Mouse (Mus musculus) right cerebral cortex, adult 18-20 months (tissue): ENCODE data around the gene Fhl2.
"Not testable (repeated sequence)": the region's sequence is repeated elsewhere in the genome, so short reads cannot be mapped to it uniquely, and the experiment has no call there.

Experiments
- DNase-seq: peaks from one replicate; pipeline ENCODE4 v3.0.0; 2022; ENCODE audit warnings: mixed read lengths

Gene Fhl2

DNA sequence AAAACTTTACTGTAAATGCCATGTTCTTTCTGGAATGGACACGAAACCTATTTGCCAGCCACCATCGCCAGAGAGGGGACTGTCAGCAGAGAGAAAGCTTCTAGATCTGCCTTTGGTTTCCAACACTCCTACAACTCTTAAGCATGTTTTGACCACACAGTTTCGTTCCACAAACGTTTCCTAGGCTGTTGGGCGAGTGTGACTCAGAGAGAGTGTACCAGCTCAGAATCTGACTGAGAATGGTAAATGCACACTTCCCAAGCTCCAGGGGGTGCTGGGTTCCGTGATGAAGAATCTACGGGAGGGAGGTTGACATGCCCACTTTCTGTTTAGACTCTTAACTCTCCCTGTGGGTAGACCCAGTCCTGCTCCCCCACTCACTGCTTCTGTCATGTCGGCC is 5.7 kb downstream of the Fhl2 start:
- peak; percentile 63 for DNase-seq

DNA sequence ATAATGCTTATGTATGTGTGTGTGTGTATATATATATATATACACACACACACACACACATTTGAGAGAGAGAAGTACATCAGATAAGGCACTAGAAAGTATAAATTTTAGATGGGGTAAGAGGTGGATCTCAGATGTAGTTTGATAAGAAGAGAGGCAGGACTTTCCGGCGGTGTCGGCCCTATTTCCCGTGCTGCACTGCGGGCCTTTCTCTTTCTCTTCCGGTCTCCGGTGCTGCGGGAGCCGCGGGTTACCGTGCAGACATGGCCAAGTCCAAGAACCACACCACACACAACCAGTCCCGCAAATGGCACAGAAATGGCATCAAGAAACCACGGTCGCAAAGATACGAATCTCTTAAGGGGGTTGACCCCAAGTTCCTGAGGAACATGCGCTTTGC is 7.9 kb downstream of the Fhl2 start:
- not testable (repeated sequence) for DNase-seq

DNA sequence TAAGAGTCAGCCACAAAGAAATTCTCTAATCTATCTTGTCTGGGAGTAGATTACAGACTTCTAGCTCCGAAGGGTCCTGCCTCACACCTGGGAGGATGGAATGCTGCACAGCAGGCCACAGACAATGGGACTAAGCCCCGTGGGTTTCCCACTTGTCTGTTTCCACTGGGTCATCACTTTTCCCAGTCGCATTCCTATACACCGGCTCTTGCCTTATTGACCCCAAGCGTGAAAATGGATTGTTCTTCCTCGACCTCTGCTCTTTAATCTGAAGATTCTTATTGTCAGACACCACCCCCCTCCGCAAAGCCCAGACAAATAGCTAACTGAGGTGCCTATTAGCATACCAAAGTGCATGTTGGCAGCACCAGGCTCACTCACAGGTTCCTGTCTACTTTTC is 10.4 kb downstream of the Fhl2 start:
- DNase-seq = no peak

DNA sequence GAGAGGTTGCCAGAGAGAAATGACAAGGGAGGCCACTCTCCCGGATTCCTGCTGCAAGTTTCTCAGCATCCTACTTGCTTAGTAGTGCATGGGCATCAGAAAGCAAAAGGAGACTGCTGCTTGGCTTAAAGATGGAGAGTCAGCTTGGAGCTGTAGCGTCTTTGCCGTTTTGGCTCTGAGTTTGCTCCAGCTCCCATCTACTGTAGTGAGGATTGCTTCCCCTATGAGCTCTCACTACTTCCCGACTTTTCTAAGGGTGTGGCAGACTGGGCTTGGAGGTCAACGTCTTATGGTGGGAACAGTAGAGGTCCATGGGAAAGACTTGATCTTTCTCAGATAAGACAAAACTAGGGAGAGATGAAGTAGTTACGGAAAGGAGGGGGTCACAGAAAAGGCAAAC is 15.9 kb downstream of the Fhl2 start:
- no peak for DNase-seq

DNA sequence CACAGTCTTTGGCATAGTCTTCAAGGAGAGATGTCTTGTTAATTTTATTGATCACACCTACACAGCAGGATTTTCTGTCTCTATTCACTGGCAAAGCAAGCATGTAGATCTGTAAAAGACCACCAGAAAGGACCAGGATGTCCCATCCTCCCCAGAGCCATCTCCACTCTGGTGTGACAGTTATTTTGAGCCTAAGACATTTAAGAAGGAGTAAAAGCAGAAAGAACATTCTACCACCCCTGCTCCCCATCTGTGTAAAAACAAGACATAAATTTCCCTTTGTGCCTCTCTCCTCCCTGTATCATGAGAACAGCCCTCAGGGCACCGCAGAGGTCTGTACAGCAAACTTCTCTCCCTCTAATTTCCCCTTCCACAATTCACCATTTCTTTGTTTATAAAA is 18.0 kb downstream of the Fhl2 start:
- DNase-seq = peak; percentile 66

DNA sequence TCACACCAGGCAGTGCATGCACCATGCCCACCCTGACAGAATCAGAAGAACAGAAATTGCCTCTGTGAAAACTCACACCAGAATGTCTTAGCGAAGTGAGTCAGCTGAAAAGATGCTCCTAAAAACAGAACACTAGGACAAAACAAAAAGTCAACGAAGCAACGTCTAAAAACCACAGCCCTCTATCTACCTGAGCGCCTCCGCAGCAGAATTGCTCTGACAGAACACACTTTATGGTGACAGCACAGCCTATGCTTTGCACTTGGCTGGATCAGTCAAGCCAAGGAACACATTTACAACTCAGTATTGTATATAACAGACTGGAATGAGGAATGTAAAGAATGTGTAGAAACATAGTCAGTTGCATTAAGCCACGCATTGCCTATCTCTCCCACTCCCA is 18.4 kb downstream of the Fhl2 start:
- DNase-seq = peak; percentile 52

DNA sequence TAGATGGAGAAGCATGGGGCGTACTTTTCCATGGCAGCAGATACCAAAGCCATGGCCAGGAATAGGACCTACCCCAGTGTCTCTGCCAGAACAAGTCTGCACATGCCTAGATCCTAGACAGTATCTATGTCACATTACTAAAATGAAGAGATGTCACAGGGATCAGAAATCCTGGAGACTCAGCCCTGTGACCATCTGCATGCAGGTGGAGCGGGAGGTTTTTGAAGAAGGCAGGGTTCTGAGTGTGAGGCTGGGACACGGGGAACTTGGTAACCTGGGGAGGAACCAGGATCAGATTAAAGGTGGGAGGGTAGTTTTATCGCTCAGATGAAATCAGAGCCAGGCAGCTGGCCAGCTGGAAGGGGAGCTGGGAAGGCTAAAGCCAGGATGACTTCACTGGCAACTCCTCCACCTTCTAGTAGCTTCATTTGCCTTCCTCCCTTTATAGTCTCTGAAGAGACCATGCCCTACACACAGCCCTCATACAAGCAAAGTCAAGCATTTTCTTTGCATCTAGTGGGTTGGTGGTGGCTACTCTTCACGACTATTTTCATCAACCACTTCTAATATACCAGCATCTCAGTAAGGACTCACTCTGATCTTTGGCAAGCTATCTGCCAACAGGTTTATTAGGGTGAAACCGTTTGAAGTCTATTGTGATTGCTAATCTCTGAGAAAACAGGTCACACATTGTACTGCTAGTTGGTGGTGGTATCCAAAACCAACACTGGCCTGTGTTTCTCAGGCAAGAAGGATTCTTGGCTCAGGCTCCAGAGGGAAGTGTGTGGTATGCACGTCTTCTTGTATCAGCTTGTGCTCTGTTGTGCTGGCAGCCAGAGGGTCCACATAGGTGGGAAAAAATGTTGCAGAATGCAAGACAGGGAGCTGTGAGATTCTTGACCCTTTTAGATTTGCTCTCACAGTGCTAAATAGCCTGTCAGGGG is 23.2 kb downstream of the Fhl2 start:
- DNase-seq = no peak

DNA sequence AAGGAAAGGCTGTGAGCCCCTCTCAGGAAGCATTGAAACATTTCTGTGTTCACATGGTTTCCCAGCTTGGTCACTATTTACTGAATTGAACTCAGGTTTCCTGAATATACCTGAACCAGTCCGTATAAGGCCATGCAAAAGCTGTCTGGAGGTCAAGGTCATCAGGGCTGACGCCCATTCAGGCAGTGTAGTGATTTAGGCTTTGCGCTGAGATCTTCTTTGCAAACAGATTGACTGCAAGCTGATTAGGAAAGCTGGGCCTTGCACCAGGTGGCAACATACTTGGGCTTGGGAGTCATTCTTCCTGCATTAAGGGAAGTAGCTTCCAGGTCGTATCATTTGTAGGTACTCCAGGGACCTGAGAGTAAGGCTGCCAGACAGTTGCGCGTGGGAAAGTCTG is 25.0 kb downstream of the Fhl2 start:
- DNase-seq = no peak

DNA sequence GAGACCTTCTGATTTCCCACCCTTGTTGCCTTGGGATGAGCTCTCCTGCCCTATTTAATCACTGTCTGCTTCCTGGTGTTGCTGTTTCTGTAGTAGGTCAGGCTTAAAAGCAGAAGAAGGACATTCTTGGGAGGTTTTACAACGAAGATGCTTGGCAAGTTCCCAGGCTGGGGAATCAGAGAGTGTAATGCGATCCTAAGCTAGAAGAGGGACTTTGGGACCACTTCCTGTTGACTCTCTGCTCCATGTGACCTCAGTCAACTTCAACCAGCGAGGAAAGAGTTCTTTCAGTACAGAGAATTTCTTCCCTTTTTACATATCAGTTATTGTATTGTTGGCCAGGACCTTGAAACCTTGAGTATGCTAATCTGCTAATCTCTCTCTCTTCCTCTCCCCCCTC is 25.7 kb downstream of the Fhl2 start:
- DNase-seq = no peak

DNA sequence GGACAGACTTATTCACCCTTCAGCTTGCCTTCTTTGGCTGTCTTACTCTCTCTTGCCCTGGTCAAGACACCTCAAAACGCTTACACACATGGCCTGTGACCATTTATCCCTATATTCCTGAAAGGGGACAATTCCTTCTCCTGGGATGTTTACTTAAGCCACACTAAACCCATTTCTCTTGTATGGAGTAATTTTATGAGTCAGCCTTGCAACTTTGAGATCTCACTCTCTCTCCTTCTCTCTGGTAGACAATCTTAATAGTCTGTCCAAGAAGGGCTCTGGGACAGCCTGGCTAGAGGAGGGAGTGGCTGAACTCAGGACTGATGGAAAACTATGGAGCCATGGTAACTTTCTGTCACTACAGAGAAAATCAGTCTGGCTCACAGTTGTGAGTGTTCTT is 27.1 kb downstream of the Fhl2 start:
- no peak for DNase-seq

DNA sequence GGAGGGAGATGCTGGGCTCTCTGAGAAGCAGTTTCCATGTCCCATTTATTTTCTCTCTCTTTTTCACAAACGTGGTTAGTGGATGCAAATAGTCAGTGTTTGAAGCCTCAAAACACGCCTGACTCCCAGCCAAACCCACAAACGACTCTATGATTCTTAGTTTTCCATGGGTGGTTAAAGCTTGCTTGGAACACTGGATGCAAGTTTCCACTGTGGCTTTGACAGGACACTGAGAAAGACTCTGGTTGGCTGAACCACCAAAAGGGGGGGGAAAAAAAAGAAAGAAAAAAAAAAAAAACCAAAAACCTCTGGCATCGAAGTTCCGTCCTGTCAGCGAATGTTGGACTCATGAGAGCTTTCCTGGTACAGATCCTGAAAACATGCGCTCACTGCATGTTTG is 27.6 kb downstream of the Fhl2 start:
- no peak for DNase-seq

DNA sequence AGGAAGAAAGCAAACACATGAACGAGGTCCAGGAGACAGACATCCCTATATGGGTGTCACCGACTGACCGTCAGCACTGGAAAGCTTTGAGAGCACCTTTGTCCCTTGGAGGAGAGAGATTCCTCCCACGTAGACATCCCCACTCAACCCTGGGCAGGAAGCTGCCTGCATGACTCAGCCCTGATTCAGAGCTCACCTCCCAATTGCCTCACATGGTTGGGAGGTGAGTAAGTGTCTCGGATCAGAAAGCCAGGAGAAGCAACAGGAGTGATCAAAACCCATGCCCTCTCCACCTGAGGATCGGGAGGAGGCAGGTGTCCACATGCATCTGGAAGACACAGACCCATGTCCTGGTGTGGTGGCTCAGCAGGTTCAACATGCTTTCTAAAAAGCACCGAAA is 28.2 kb downstream of the Fhl2 start:
- DNase-seq = peak; percentile 65

DNA sequence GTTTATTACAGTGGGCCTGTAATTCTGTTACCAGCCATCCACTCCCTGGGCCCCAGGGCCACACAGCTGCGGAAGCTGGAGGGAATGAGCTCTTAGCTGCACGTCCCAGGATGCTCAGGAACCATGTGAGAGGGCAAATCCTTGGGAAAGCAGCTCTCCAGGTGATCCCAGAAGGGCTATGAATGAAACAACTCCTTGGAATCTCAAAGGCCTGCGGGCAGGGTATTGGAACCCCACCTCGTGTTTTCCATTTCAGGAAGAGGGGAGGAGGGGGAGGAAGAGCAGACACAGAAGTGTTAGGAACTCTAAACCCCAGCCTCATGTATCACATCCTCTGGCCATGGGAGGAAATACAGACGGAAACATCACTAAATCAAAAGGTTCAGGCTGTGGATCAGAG is 28.8 kb downstream of the Fhl2 start:
- DNase-seq = no peak

DNA sequence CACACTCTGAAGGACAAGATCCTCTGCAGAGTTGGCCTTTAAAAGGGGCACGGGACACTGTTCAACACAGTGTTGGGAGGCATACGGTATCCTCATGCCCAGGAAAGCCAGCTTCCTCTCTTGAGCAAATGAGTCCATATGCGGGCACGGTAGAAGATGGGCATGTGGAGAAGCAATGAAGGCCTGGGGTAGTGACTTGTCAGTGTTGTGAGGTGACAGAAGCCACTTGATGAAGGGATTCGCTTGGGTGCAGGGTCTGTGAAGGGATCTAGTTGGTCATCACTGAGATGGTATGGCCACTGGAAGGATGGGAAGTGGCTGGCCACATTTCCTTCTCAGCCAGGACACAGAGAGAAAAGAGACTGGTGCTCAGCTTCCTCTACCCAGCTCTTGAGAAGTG is 32.2 kb downstream of the Fhl2 start:
- no peak for DNase-seq

DNA sequence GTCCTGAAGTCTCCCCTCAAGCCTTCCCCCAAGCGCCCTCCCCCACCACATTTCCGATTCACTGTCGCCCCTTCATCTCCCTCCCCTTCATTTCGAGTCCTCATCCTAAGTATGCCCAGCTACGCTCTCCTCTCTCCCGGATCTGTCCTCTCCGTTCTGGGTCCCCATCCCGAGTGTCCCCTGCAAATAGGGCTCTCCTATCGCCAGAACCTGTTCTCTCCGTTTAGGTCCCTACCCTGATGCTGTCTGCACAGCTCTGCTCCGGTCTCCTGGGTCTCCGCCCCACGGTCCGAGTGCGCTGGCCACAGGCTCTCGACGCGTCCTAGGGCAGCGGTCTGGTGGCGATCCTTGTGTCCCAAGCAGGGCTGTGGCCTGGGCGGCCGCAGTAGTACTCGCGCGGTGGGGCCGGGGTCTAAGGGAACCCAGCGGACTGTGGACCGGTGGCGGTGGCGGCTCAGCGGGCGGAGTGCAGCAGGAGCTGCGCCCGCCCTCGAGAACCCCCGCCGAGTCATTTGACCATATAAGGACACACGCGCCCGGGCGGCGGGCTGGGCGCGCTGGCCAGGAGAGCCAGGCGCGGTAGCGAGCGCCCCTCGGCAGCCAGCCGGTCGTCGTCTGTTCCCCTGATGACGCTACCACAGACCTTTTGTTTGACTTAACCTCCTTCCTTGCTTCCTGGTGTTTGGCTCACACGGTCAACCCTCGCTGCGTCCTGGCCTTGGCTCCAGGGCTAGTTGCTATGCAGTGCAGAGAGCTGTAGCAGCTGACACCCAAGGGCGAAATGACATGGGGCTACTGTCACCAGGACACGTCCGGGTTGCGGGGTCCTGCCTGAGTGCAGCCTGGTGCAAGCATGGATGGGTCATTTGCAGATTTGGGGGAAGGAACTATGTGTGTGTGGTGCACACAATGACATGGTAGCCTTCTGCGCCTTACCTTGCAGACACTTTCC is 33.0 kb downstream of the Fhl2 start:
- DNase-seq = peak; percentile 77

DNA sequence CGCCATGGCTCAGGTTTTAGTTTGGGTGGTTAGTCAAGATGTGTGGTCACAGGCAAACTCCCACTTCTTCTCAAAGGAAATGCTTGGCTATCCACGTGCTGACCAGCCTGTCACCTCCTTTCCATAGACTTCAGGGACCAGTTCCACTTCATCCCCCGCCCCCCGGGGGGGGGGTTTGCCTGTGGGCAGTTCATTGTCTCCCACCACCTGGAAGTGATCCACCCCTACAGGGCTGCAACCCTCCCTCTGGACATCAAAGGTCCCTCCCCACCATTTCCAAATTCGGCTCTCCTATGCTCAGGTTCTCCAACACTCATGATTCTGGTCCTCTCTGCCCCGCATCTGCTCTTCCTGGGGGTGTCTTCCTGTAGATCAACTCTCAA is 33.7 kb downstream of the Fhl2 start:
- DNase-seq = no peak

DNA sequence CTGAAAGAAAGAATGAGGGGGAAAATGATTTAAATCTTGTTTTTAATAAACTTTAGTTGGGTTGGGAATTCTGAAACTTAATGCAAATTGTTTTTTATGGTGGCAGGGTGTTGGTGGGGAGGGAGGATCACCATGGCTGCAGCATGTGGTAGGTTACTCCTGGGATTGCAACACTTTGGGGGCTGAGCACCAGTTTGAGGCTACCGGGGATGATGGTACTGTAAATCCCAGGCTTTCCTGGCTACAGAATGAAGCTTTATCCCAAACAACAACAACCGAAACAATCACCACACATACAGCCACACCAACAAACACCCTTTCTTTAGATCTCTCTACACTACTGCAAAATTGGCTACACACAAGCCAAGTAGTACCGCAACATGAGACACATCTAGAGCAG is 34.4 kb downstream of the Fhl2 start:
- no peak for DNase-seq

DNA sequence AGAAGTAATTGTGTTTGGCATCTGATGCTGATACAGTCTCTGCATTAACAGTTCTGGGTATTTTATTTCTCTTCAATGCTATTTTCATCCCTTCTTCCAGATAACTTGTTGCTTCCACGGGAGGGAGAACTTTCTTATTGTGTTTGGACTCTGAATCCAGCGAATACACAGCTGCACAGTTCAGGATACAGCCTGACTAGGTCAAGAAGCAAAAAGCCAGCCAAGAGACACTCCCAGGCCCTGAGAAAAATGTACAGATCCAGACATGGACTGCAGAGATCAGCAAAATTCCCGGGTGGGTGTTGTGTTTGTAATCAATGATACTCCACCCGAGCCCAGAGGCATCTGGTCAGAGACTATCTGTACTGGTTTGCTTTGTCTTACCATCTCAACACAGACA is 37.4 kb downstream of the Fhl2 start:
- no peak for DNase-seq

DNA sequence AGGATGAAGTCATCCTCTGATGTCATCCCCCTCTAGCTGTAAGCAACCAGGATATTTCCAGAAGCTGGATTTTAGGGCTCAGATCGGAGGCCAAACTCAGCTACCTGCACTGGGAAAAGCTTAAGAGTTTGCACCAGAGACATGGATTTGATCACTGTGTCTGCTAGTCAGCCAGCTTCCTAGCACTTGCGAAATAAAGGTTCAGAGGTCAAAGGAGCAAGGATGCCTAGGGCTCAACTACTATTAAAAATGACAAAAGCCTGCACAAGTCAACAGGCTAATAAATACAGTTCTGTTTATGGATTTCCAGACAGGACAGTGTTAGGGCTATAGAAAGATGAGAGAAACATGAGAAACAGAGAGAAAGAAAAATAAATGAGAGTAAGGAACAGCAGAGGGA is 38.9 kb downstream of the Fhl2 start:
- no peak for DNase-seq

DNA sequence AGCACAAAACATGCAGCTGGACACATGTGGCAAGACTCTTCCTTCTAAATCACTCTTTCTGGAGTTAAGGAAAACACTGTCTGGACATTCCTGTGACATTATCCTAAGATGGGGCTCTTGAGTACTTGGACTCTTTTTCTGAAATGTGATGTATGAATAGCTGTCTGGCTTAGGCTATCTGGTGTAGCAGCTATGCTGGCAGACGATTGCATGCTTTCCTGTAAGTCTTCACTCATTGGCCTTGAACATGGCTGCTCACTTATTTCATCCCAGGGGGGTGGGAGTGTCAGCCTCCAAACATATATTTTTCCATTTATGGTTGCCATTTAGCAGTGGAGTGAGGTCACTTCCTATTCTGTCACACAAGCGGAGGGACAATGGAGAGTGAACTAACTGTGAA is 42.3 kb downstream of the Fhl2 start:
- DNase-seq = no peak

DNA sequence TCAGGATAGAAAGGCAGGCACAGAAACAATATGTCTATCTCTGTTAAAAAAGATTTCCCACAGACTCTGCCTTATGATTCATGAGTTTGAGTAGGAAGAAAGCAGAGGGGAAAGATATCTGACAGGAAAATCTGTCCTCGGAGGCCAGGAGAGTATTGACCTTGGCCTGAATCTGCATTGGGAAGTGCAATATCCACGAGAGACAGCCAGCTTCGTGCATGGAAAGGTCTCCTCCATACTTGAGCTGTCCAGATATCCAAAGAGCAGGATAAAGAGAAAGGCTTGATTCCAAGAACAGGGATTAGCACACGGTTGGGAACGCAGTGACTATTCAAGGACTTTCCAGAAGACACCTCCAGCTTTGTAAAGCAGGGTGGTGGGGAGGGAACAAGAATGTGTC is 43.2 kb downstream of the Fhl2 start:
- DNase-seq = no peak

DNA sequence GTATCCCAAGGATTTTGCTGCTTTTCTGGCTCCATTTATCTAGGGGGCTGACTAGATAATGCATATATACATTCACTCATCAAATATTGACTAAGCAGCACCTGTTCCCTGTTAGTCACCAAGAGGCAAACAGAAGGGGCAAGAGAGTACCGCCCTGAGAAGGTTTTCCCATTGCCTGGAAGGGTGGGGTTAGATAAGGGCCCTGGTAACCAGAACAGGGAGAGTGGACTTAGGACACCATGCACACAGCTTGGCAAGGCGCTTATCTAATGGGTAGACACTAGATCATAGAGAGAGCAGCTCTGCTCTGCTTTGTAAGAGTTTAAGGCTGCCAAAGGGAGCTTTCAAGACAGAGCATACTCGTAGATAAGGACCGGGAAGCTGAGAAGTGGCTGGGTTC is 44.2 kb downstream of the Fhl2 start:
- no peak for DNase-seq

DNA sequence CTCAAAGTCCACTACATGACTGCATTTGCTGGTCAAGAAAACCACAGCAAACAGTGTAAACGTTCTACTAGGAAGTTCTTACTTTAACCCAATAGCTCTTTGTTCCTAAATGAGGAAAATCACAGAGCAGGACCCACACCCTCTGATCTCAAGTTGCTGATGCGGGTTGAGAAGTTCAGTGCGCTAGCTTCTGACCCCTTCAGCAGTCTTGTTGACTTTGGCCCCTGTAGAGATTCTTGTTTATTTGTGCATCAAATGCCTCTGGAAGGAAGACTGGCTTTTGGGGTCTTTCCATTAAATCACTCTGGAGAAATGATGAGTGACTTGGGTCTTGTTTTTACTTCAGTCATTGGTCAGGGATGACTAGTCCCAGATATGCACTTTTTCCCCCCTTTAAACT is 46.6 kb downstream of the Fhl2 start:
- no peak for DNase-seq

DNA sequence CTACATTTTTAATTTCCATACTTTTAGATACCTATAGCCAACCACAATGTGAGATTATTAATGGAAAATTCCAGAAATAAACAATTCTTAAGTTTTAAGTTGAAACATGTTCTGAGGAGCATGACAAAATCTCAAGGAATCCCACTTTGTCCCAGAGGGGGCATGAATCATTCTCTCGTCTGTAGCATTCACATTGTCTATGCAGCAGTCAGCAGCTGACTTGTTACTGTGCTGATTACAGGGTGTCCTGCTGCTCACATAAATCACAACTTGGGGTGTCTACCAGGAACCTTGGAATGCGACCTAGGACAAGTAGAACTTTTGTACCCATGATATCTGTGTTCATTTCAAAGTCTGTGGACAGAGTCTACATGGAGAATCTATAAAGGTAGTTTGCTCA is 49.3 kb downstream of the Fhl2 start:
- no peak for DNase-seq
